Mouse (Mus musculus) C2C12 (cell line): ENCODE data around the gene Ror1.

Source experiments
- CEBPB ChIP-seq: IDR thresholded peaks from one replicate; pipeline ENCODE4 v1.6.1; 2011; ENCODE audit warnings: low read depth, mild to moderate bottlenecking, control low read depth, moderate library complexity
- CTCF ChIP-seq: IDR thresholded peaks from one replicate; pipeline ENCODE4 v1.5.1; 2011; ENCODE audit not compliant: control insufficient read depth, insufficient read depth, insufficient read length
- MAX ChIP-seq: IDR thresholded peaks from one replicate; pipeline ENCODE4 v1.6.1; 2011; ENCODE audit warnings: mild to moderate bottlenecking, control low read depth
- MYOG ChIP-seq: IDR thresholded peaks from one replicate; pipeline ENCODE4 v1.6.1; 2011; ENCODE audit not compliant: control insufficient read depth, insufficient read length; ENCODE audit errors: extremely low read depth
- USF1 ChIP-seq: IDR thresholded peaks from one replicate; pipeline ENCODE4 v1.6.1; 2011; ENCODE audit warnings: low read depth, mild to moderate bottlenecking, control low read depth, moderate library complexity

GRCm38 (mm10) chr4:100122436-100122835 lies 26.8 kb downstream of the Ror1 start:
- TF ChIP-seq CTCF = no peak
- no peak for TF ChIP-seq USF1
- TF ChIP-seq MAX = no peak
- no peak for TF ChIP-seq MYOG
- TF ChIP-seq CEBPB = no peak
